Mouse (Mus musculus): ENCODE data around the gene Nacc1. TPM values are rescaled to one million over a fixed set of nuclear protein-coding genes. Genes with fewer than 3 reads are reported as not detected.

The Nacc1 gene
- total RNA-seq (2021): 10 to 100 TPM; 59.1 to 62.9 TPM
- long read RNA-seq, experiment 1, partial matches to known transcripts: 2 of 40 reads
- long read RNA-seq, experiment 1, other reads (novel, unspliced or antisense): 38 of 40 reads
- long read RNA-seq, experiment 2, full-length matches to known transcripts: 3 of 21 reads
- long read RNA-seq, experiment 2, partial matches to known transcripts: 0 of 21 reads
- long read RNA-seq, experiment 2, other reads (novel, unspliced or antisense): 18 of 21 reads

DNA sequence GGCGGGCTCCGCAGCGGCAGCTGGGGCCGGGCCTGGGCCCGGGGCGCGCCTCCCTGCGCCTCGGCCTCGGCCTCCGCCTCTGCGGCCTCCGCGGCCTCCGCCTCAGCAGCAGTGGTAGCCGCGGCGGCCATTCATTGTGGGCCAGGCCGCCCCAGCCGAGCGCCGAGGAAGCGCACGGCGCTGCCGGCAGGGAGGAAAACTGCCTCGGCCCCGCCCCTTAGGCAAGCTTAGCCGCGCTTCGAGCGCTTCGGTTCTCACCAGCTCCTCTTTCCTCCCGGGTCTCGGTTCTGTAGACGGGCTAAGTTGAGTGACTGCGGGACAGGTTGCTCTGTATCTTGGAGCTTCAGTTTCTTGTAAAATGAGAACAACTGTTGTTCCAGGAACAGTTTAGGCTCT is at the start of gene Nacc1:
Gene Nacc1 (minus strand): TSS at position 158 of the 396 bp plus-strand sequence.
- peak; percentile 95 for DNase-seq

DNA sequence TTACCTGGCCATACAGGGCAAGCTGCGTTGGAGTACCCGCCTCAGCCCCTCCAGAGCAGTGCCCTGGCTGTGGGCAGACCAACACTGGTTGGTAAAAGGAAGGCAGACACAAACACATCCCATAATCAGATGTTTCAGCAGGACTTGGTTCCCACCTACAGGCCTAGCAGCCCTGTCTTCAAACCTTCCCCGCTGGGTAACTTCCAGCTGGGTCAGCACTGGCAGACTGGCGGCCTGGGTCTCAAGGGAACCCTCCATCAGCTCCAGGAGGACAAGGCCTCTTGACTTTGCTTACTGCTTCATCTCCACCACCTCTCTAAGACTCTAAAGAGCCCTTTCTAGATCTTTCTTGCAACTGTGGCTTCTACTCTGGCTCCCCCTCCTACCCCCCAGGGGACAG is 48.9 kb upstream of the Nacc1 start:
- peak; percentile 64 for DNase-seq

DNA sequence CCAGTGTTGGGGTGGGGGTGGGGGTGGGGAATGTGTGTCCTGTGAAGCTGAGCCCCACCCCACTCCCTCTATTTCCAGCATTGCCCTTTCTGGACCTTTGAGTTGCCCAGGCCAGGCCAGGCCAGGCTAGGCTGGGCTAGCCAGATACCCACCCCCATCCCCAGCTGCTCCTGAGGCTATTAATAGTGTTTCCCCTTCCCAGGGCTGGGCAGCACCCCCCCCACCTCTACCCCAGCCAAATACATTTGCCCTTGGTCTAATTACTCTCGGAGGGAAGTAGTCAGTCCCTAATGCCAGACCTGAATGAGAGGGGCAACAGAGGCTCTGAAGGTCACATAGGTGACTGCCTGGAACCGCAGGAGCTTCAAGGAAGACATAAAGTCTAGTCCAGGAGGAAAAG is 47.9 kb upstream of the Nacc1 start:
- DNase-seq: no peak

DNA sequence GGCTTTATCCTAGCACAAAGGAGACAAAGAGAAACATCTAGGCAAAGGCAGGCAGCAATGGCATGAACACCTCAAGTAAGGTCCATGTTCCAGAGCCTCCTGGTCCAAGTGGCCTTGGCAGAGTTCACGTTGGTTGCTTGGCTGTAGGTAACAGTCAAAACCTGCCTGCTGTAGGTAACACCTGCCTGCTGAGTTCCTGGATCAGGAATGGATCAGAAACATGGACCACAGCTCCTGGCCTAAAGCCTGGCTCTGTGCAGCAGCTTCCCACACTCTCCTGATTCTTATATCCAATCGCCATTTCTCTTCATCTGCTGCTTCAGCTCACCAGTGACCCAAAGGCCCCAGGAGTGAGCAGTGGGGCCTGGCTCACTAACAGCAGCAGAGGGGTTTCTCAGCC is 47.0 kb upstream of the Nacc1 start:
- no peak for DNase-seq

DNA sequence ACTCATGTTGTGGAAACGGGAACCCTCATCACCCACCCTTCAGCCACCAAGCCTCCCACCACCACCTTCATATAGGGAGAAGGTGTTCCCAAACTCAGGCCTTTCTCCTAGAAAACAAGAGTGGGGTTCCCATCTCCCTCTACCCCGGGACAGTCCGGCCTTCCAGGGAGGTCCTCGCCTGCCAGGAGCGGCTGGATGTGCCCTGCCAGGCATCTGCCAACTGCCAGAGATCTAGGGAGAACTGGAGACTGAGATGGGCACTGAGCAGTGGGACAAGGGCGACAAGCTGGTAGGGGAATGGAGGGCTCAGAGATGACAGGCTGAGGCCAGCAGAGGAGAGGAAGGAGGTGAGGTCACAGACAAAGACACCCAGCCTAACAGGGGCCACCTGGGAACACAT is 46.3 kb upstream of the Nacc1 start:
- no peak for DNase-seq

DNA sequence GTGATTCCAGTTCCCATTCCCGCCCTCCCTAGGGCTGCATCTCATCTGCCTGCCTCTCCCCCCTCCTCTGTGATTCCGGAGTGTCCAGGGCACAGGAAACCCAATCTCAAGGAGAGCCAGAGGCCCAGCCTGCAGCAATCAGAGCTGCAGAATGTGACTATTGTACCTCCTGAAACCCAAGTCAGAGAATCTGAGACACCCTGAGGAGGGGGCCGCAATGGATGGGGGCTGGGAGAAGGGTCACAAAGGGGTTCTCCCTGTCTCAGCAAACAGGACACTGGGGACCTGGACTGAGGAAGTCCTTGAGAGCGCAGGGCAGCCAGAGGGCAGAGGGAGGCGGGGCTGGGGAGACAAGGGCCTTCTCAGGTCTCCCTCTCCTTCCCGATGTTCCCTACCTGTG is 45.3 kb upstream of the Nacc1 start:
- no peak for DNase-seq

DNA sequence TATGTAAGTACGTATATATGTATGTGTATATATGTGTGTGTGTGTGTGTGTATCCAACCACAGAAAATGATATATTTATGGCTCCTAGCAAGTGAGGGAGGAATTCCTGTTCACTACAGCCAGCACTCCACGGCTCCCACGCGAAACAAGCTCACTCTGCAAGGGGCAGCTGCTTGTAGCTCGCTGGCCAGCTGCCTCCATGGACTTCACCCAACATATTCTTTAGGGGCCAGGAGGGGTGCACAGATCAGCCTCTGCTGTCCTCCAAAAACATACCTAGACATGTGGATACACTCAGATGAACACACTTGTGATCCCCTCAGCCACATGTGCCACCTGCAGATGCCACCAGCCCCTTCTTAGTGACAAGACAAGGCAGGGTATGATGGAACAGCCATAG is 44.9 kb upstream of the Nacc1 start:
- DNase-seq: no peak

DNA sequence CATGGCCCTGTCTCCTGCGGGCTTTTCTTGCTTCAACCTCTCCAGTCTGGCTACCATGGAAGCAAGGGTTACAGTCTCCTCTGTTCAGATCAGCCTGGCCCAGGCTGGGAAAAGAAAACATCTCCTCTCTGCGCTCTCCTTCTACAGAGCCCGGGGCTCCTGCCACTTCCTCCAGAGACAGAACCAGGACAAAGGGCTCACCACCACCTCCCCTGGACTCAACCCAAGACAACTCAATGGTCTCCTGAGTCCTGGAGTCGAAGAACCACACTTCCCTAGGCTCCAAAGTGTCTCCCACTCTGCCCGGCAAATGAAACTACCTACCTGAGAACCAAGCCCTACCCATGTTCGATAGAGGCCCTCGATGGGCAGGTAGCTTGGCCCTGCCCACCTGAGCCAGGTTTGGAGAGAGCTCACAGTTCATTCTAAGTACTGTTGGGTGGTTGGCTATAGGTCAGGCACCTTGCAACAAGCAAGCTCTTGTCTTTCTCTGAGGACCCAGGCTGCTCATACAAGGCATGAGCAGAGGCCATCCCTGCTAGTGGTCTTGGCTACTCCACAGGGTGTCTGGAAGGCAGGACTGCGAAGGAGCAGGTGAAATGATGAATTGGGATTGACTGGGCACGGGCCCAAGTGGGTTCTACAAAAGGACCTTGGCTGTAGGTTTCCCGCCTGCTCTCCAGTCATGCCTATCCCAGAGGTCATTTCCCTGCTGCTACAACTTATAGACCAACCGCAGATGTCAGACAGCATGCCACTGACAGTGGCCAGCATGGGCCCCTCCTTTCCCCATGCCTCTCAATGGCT is 43.9 kb upstream of the Nacc1 start:
- DNase-seq: peak; percentile 60

DNA sequence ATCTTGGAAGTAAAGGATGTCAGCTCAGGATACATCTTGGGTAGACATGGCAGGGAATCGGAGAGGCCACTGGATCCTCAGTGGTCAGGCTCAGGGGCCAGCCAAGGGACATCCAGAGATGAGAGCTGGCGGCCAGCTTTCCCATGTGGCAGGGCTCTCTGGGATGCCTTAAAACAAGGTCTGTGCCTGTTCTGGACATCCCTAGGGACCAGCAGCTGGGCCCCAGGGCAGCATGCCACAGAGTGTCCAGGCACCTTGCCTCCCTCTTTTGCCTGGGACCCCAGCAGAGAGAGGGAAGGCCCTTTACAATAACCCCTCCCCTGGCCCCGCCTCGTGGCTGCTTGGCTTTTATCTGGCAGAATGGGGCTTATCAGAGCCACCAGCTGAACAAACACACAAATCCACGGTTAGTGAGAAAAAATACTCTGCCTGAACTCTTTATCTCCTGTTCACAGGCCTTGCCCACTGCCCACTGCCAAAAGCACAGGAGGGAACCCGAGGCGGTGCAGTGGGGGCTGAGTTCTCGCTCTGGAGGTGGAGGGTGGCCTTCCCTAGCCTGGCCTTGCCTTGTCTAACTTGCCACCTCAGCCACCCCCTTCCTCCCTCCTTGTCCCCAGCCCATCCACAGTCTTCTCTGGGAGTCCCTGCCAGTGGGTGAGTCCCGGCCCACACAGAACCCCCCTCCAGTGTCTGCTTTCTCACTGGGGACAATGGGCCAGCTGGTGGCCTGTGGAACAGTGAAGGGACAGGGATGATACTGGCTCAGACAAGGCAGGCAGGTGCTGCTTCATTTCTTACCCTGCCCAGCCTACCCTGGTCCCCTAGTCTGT is 43.1 kb upstream of the Nacc1 start:
- DNase-seq: peak; percentile 42

DNA sequence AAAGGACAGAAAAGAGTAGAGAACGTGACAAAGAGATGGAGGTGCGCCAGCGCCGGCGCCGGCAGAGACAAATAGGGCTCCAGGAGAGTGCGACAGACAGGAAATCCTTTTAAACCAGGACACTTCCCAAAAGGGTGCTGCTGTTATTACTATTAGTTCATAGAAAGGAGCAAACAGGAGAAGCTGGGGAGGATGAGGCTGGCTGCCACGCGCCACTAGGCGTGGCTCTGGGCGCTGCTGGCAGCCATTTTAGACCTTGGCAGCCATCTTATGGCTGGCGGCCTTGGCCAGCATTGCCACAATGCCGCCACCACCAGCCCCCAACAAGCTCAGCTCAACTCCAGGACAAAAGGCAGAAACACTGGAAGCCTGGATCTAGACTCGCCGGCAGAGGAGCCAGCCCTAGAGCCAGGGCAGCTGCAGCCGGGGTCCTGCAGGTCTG is 42.3 kb upstream of the Nacc1 start:
- no peak for DNase-seq

DNA sequence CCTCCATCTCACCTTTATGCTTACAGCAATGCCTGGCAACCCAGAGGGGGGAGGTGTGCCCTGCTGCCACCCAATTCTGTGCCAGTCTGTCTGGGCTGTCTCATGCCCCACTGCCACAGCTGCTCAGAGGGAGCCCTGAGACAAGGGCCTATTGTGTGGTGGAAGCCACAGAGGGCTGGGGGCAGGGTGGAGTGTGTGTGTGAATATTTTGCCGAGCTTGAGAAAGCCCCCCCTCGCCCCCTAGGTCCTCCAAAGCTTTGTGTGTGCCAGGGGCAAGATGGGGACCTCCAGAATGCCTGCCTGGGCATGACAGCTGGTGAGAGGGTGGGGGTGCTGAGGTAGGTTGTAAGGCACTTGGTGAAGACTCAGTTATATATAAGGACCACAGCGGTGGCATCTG is 40.8 kb upstream of the Nacc1 start:
- DNase-seq: no peak

DNA sequence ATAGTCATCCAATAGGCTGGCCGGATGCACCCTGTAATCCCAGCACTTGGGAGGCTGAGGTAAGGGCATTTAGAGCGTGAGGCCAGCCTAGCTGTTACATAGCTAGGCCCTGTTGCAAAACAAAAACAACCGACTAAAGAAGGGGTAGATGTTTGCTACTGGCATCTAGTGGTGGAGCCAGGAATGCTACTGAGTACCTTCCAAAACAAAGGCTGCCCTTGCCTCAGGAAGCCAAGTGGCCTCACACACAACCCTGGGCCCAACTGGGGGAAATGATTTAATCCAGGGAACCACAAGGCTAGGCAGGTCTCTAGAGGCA is 38.2 kb upstream of the Nacc1 start:
- DNase-seq: no peak

DNA sequence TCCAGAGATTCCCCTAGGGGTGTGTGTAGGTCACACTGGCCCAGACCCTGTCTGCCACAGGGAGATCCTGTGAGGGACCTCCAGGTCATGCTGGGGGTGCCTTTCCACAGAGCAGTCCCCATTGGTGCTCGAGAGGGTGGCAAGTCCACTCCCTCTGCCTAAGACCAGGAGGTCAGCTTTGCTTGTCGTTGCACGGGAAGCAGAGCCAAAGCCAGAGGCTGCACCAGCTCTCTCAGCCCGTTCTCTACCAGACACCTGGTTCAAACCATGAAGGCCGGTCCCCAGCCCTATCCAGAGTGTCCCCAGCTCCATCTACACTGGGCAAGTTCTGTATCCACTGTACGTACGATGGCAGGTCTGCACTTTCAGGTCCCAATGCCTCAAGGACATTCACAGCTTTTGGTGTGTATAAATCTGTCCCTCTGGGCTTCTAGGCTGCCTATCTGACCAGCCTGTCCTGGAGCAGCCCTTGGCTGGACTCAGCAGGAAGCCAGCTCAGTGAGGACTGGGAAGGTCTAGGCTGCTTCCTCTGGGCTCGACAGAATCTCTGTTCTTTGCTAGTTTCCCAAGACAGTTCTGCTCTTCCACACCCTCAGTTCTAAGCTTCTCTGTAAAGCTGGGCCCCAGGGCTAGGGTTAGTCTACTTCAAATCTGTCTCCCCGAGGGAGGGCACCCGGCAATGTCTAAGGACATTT is 37.7 kb upstream of the Nacc1 start:
- DNase-seq: no peak

DNA sequence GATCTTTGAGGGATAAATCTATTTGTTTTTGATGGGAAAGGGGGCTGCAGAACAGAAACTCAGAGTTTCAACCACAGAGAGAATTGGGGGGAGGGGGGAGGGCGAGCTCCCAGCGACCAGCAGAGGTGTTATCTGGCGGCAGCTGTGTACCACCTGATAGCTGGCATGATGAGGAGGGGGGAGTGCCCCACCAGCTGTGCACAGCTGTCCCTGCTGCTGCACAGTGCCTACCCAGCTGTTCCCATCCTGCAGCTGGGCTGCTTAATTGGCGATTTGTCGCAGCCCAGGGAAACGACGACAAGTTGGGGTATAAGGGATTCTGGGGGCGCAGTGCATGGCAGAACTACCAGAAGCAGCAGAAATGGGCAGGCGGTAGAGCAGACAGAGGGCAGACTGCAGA is 37.0 kb upstream of the Nacc1 start:
- no peak for DNase-seq

DNA sequence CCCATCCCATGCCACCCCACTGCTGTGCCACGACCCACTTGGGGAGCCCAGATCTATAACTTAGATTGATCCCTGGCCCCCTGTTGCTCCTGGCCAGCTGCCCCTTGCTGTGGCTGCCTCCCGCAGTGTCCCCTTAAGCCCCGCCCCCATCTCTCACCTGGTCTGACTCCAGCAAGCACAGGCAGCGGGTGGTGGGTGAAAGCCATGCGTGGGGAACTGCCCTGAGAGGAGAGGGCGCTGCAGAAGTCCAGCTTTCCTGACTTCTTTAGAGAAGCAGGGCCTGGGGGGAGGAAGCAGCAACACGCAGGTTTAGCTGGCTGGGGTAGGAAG is 35.9 kb upstream of the Nacc1 start:
- no peak for DNase-seq

DNA sequence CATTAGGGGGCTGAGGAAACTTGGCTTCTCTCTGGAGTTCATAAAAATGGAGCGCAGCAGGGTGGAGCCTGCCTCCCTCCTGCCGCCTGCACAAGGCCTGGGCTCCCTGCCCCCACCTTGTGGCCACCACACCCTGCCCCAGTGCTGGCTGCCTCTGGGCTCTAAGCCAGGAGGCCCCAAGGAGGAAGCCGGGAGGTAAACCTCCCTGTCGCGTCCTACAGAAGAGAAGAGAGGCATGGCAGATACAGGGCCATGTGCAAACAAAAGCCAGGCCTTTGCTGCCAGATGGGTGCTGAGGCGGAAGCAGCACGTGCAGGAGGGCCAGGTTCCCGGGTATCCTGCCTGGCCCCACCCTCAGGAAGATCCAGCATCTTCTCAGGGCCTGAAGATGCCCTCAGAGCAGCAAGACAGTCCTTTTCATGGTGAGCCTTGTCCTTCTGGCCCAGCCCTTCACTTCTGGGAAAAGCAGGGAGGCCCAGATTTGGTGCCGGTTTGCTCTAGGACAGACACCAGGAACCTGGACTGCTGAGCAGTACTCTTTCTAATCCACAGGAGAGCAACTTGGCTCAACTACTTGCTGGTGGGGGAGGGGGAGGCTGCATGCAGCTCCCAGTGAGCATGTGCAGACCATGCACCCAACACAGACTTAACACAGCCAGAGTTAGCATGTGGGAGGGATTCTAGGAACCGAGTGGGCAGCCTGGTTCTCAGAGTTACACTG is 35.3 kb upstream of the Nacc1 start, which contains the start of gene G430095P16Rik:
Gene G430095P16Rik (plus strand): TSS at position 158 of the 721 bp plus-strand sequence.
- DNase-seq: peak; percentile 79

DNA sequence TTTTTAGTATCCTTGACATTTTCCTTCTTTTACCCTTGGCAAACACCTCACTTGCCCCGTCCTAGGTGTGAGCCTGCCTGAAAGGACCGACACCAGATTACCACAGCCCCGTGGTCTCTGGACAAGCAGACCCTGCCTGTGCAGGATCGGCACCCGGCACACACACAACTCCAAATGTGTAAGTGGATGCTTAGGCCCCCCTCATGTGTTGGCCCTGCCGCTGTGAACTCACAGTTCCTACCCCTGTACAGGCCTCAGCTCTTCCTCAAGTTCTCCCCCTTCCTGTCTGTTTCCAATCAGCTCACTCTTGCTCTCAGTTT is 34.8 kb upstream of the Nacc1 start:
- DNase-seq: no peak

DNA sequence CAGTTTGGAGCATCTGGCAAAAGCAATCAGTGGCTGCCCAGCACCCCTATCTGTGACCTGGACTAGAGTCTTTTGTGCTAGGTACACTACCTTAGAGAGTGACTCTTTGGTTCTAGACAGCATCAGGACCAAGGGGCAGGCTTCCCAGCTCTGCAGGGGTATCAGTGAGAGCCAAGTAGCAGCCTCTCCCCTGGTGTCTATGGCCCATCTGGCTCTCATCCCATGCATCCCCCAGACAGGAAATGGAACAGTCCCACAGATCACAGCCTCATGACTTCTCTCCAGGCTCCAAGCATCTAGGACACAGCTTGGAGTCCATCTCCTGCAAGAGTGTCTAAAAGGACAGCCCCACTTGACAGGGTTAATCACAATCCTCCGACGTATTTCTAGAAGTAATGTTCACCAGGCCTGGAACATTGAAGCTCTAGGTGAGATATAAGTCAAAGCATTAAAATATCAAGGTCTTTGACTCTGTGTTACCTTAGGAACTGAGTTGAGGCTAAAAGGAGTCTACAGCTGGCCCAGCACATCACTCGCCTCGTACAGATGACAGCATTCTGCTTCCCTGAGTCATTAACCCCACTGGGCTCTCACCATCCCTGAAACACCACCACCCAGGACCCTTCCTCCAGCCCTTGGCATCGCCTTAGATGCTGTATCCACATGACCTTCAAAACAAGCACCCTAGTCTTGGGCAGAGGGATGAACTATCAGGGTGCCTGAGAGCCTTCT is 31.5 kb upstream of the Nacc1 start:
- DNase-seq: no peak

DNA sequence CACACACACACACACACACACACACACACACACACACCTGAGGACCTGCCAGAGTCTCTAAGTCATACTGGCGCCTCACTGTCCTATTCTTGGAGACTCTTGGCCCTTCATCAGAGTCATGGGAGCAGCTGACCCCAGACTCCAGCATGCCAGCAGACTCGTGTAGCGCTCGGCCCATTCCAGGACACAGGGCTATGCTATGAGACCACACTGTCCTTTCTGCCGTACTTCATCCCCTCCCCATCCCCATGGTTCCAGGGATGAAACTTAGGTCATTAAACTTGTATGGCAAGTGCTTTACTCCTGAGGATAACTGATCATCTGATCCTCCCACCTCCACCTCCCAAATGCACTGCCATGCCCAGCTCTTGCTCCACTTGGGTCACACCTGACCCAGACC is 30.8 kb upstream of the Nacc1 start:
- no peak for DNase-seq

DNA sequence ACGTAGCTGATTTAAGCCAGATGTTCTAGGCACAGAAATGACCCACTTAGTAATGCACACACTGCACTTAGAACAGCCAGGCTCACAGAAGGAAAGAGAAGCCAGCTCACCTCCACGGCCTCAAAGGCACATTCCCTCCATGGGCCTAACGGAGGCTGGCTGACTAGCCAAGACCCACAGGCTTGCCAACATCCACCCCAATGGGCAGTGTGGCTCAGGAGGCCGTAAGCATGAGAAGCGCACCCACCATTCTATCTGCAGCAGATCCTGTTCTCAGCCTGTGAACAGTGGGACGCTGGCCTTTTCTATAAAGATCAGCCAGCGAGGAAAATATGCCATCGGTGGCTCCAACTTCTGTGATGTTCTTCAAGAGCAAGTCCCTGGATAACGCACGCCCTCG is 29.1 kb upstream of the Nacc1 start:
- DNase-seq: no peak

DNA sequence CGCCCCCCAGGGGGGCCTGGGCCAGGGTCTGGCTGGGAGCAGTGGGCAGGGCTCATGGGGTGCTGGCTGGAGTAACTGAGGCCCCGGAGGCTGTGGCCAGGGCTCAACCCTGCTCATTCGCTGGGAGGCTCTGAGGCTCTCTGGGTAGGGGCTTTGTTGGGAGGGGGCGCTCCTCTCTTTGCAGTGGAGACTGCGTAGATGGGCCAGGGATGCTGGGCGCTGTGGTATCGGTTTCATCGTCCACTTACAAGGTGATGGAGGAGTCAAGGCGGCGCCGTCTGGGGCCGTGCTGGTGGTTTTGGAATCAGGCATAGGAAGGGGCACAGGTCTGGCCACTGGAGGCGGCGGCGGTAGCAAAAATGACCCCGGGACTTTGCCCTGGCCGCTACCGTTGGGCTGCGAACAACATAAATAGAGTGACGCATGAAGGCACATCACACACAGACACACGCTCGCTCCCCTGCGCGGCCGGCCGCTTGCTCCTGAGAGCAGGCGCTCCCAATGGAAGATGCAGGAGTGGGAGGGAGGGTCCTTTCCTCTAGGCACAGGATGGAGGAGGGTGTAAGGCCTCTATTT is 28.3 kb upstream of the Nacc1 start:
- no peak for DNase-seq
